Mouse (Mus musculus): ENCODE data around the gene Usp25.

Gene Usp25

GRCm38 (mm10) chr16:77099018-77099869 is 85.7 kb downstream of the Usp25 start:
- ChIA-PET CTCF (interaction anchor here in 1 of 4 experiments (0.7 kb wide), 1 partner anchor 666 kb away, joined by 3 read pairs; no protein-coding TSS in a partner anchor), POLR2A (interaction anchor here in 1 of 4 experiments (0.7 kb wide), 1 partner anchor 56 kb away, joined by 3 read pairs; no protein-coding TSS in a partner anchor)

GRCm38 (mm10) chr16:77103637-77104264 is 90.2 kb downstream of the Usp25 start:
- ChIA-PET CTCF (no interaction called here), POLR2A (interaction anchor here in 1 of 4 experiments (0.6 to 0.8 kb wide), 2 partner anchors 9 to 769 kb away, joined by 3 to 6 read pairs; no protein-coding TSS in a partner anchor)

- CTCF ChIA-PET: no interaction called here
- POLR2A ChIA-PET: no interaction called here
These were observed 97.8 kb downstream of the Usp25 start for GRCm38 (mm10) chr16:77111268-77111667.

GRCm38 (mm10) chr16:77125908-77126307 is 112.4 kb downstream of the Usp25 start:
- POLR2A ChIA-PET: no interaction called here
- CTCF ChIA-PET: no interaction called here

GRCm38 (mm10) chr16:77128683-77129082 is 115.2 kb downstream of the Usp25 start:
- CTCF ChIA-PET: no interaction called here
- POLR2A ChIA-PET: interaction anchor here in 1 of 4 experiments (0.6 kb wide), 1 partner anchor 142 kb away, joined by 4 read pairs; no protein-coding TSS in a partner anchor

GRCm38 (mm10) chr16:77133055-77133454 is 119.5 kb downstream of the Usp25 start:
- ChIA-PET POLR2A (no interaction called here), CTCF (no interaction called here)

GRCm38 (mm10) chr16:77140651-77141050 is 127.1 kb downstream of the Usp25 start:
- CTCF ChIA-PET: no interaction called here
- POLR2A ChIA-PET: no interaction called here

- POLR2A ChIA-PET: no interaction called here
- CTCF ChIA-PET: no interaction called here
These were observed 133.3 kb downstream of the Usp25 start for GRCm38 (mm10) chr16:77146801-77147200.

- CTCF ChIA-PET: interaction anchor here in 1 of 4 experiments (1.3 kb wide), 1 partner anchor 17 kb away, joined by 3 read pairs; no protein-coding TSS in a partner anchor
- POLR2A ChIA-PET: interaction anchor here in 1 of 4 experiments (0.6 kb wide), 1 partner anchor 140 kb away, joined by 6 read pairs; no protein-coding TSS in a partner anchor
These were observed 136.8 kb downstream of the Usp25 start for GRCm38 (mm10) chr16:77150338-77150737.

- POLR2A ChIA-PET: no interaction called here
These were observed 137.4 kb downstream of the Usp25 start for GRCm38 (mm10) chr16:77150884-77151283.

GRCm38 (mm10) chr16:77152288-77152687 is 138.8 kb downstream of the Usp25 start:
- CTCF ChIA-PET: no interaction called here

More at GRCm38 (mm10) chr16:77150884-77151283, 137.4 kb downstream of the Usp25 start:
- CTCF ChIA-PET: interaction anchor here in 1 of 4 experiments (1.3 kb wide), 1 partner anchor 16 kb away, joined by 3 read pairs; no protein-coding TSS in a partner anchor

GRCm38 (mm10) chr16:77153216-77153715 is 139.8 kb downstream of the Usp25 start:
- CTCF ChIA-PET: no interaction called here
- POLR2A ChIA-PET: no interaction called here

More at GRCm38 (mm10) chr16:77152288-77152687, 138.8 kb downstream of the Usp25 start:
- POLR2A ChIA-PET: no interaction called here

- CTCF ChIA-PET: no interaction called here
These were observed 140.3 kb downstream of the Usp25 start for GRCm38 (mm10) chr16:77153815-77154214.

GRCm38 (mm10) chr16:77154831-77155230 is 141.3 kb downstream of the Usp25 start:
- ChIA-PET CTCF (interaction anchor here in 1 of 4 experiments (1.0 kb wide), 1 partner anchor 11 kb away, joined by 4 read pairs; no protein-coding TSS in a partner anchor), POLR2A (interaction anchor here in 1 of 4 experiments (0.6 kb wide), 1 partner anchor 56 kb away, joined by 3 read pairs; no protein-coding TSS in a partner anchor)

More at GRCm38 (mm10) chr16:77153815-77154214, 140.3 kb downstream of the Usp25 start:
- POLR2A ChIA-PET: no interaction called here
